Mouse (Mus musculus): ENCODE data around the gene Aldh16a1. TPM values are rescaled to one million over a fixed set of nuclear protein-coding genes. Genes with fewer than 3 reads are reported as not detected.

Gene Aldh16a1
- polyA plus RNA-seq, 1 experiment from 2014 or later = 26.8 TPM

DNA sequence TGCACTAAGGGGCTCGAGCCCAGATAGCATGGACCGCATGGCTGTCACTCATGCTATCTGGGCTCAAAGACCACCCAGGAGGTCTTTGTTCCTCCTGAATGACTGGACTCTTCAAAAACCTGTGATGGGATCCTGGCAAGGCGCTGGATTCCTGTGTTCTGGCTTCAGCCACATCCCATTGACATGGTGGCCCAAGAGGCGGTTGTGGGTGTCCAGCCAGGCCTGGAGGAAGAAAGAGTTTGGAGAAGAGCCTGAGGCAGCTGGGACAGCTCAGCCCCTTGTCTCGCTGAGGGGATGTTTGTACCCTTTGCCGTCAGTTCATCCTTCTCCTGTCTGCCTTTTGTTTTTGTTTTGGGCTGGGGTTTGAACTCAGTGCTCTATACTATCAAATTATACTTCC, 4.8 kb downstream of the Aldh16a1 start:
- H3K4me3 ChIP-seq (ENCODE audit: low read depth, low read length) = no peak overlapping the region
- ATAC-seq (no peak), DNase-seq (no peak)
- H3K27me3 ChIP-seq (ENCODE audit: insufficient read depth, low read length) = no peaks in the 10 kb centered on the region
- H3K27ac ChIP-seq (ENCODE audit: low read depth) = no peak overlapping the region
- H3K4me2 ChIP-seq (ENCODE audit: low read depth, low read length) = no peak overlapping the region
- peaks cover 20% of the 10 kb centered on the region for H3K4me1 ChIP-seq (ENCODE audit: insufficient read depth)
- H3K36me3 ChIP-seq (replicated peaks; ENCODE audit: insufficient read depth, low read length) = peaks cover 20% of the 10 kb centered on the region
- no peak overlapping the region for H3K9ac ChIP-seq (replicated peaks)
- 82% methylated on average over 6 of the region's 6 CpGs for WGBS (ENCODE audit: insufficient replicate concordance)
- no peaks in the 10 kb centered on the region for H3K9me3 ChIP-seq (ENCODE audit: low read length)
- TF ChIP-seq EP300 (IDR thresholded peaks at IDR 0.05; ENCODE audit: low read depth) = no peak
- TF ChIP-seq CTCF (IDR thresholded peaks at IDR 0.05; ENCODE audit: low read depth) = no peak

DNA sequence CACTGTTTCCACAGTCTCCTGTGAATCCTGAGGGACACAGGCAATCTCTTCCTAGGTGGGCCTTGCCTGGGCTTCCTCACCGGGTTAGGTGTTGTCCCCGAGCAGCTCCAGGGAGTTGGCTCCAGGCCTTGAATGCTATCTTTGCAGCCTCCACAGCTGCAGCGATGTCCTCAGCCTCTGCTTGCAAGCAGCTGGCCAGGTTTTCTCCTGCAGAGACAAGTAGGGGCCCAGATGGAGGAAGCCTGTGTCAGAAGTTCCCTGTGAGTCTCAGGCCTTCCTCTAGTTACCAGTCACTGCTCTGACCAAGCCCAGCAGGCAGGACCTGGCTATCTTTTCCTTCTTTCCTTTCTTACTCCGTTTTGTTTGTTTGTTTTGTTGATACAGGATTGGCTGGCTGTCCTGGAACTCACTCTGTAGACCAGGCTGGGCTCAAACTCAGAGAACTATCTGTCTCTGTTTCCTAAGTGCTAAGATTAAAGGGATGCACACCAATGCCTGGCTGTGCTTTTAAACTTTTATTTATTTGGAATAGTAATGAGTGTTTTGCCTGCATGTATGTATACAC, 5.8 kb downstream of the Aldh16a1 start:
- Histone ChIP-seq H3K4me2 (ENCODE audit: low read depth, low read length) (no peak overlapping the region), H3K4me1 (ENCODE audit: insufficient read depth) (peaks cover 18% of the 10 kb centered on the region), H3K27ac (ENCODE audit: low read depth) (peak overlapping the region; percentile 67), H3K4me3 (ENCODE audit: low read depth, low read length) (no peak overlapping the region), H3K27me3 (ENCODE audit: insufficient read depth, low read length) (no peaks in the 10 kb centered on the region), H3K9ac (replicated peaks) (no peak overlapping the region), H3K9me3 (ENCODE audit: low read length) (no peaks in the 10 kb centered on the region), H3K36me3 (replicated peaks; ENCODE audit: insufficient read depth, low read length) (peaks cover 29% of the 10 kb centered on the region)
- no peak for ATAC-seq
- 58% methylated on average over 4 of the region's 4 CpGs for WGBS (ENCODE audit: insufficient replicate concordance)
- DNase-seq = no peak
- TF ChIP-seq EP300 (IDR thresholded peaks at IDR 0.05; ENCODE audit: low read depth) = no peak
- no peak for TF ChIP-seq CTCF (IDR thresholded peaks at IDR 0.05; ENCODE audit: low read depth)

GRCm38 (mm10) chr7:45147899-45148298, 6.5 kb downstream of the Aldh16a1 start:
- Histone ChIP-seq H3K9ac (replicated peaks) (peak overlapping the region; percentile 13; the same call in 1 of the 2 replicates), H3K4me2 (ENCODE audit: low read depth, low read length) (peak overlapping the region; percentile 44), H3K36me3 (replicated peaks; ENCODE audit: insufficient read depth, low read length) (peaks cover 34% of the 10 kb centered on the region), H3K4me1 (ENCODE audit: insufficient read depth) (peaks cover 14% of the 10 kb centered on the region), H3K27me3 (ENCODE audit: insufficient read depth, low read length) (no peaks in the 10 kb centered on the region), H3K4me3 (ENCODE audit: low read depth, low read length) (no peak overlapping the region), H3K27ac (ENCODE audit: low read depth) (peak overlapping the region; percentile 67), H3K9me3 (ENCODE audit: low read length) (no peaks in the 10 kb centered on the region)
- ATAC-seq (peak; percentile 80), DNase-seq (no peak)
- WGBS (ENCODE audit: insufficient replicate concordance) = 69% methylated on average over 11 of the region's 11 CpGs
- TF ChIP-seq EP300 (IDR thresholded peaks at IDR 0.05; ENCODE audit: low read depth) (no peak), CTCF (IDR thresholded peaks at IDR 0.05; ENCODE audit: low read depth) (no peak)

GRCm38 (mm10) chr7:45147267-45147666, 7.1 kb downstream of the Aldh16a1 start:
- ATAC-seq (0 out of 2 replicates have a peak, but pooled peaks have one; percentile 15), DNase-seq (no peak)
- H3K36me3 ChIP-seq (replicated peaks; ENCODE audit: insufficient read depth, low read length) = peaks cover 34% of the 10 kb centered on the region
- no peak for TF ChIP-seq CTCF (IDR thresholded peaks at IDR 0.05; ENCODE audit: low read depth)
- no peak for TF ChIP-seq EP300 (IDR thresholded peaks at IDR 0.05; ENCODE audit: low read depth)
- H3K9ac ChIP-seq (replicated peaks) = peak overlapping the region; percentile 13; the same call in 1 of the 2 replicates
- no peaks in the 10 kb centered on the region for H3K27me3 ChIP-seq (ENCODE audit: insufficient read depth, low read length)
- no peak overlapping the region for H3K4me3 ChIP-seq (ENCODE audit: low read depth, low read length)
- H3K9me3 ChIP-seq (ENCODE audit: low read length) = no peaks in the 10 kb centered on the region
- 86% methylated on average over 11 of the region's 11 CpGs for WGBS (ENCODE audit: insufficient replicate concordance)
- H3K27ac ChIP-seq (ENCODE audit: low read depth) = 0 out of 2 replicates have a peak overlapping the region, but pooled peaks have one; percentile 67
- peaks cover 14% of the 10 kb centered on the region for H3K4me1 ChIP-seq (ENCODE audit: insufficient read depth)
- peak overlapping the region; percentile 44 for H3K4me2 ChIP-seq (ENCODE audit: low read depth, low read length)

DNA sequence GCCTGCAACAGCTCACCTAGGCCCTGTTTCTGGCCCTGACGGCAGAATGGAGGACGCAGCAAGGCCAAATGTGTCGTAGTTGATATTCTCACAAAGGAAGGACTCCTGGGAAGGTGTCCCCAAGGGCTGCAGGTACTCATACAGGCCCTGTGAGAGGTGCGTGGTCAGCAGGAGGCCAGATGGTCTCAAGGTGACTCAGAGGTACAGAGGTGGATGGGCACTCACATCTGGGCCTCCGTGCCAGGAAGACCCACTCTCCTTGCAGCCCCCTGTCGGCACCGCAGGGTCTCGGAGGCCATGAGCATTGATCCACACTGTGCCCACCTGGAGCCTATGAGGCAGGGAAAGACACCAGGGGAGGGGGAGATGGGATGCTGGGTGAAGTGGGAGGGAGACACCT, 8.9 kb downstream of the Aldh16a1 start:
- DNase-seq = no peak
- peaks cover 10% of the 10 kb centered on the region for H3K4me1 ChIP-seq (ENCODE audit: insufficient read depth)
- no peak overlapping the region for H3K4me3 ChIP-seq (ENCODE audit: low read depth, low read length)
- H3K4me2 ChIP-seq (ENCODE audit: low read depth, low read length) = no peak overlapping the region
- no peak overlapping the region for H3K9ac ChIP-seq (replicated peaks)
- no peak overlapping the region for H3K27ac ChIP-seq (ENCODE audit: low read depth)
- no peak for TF ChIP-seq EP300 (IDR thresholded peaks at IDR 0.05; ENCODE audit: low read depth)
- no peak for TF ChIP-seq CTCF (IDR thresholded peaks at IDR 0.05; ENCODE audit: low read depth)
- no peaks in the 10 kb centered on the region for H3K27me3 ChIP-seq (ENCODE audit: insufficient read depth, low read length)
- no peak for ATAC-seq
- 88% methylated on average over 8 of the region's 8 CpGs for WGBS (ENCODE audit: insufficient replicate concordance)
- H3K9me3 ChIP-seq (ENCODE audit: low read length) = no peaks in the 10 kb centered on the region
- peaks cover 42% of the 10 kb centered on the region for H3K36me3 ChIP-seq (replicated peaks; ENCODE audit: insufficient read depth, low read length)

GRCm38 (mm10) chr7:45144368-45145174, 9.8 kb downstream of the Aldh16a1 start:
- Histone ChIP-seq H3K9ac (replicated peaks) (no peak overlapping the region), H3K36me3 (replicated peaks; ENCODE audit: insufficient read depth, low read length) (peaks cover 42% of the 10 kb centered on the region), H3K4me1 (ENCODE audit: insufficient read depth) (peaks cover 10% of the 10 kb centered on the region), H3K4me2 (ENCODE audit: low read depth, low read length) (no peak overlapping the region), H3K9me3 (ENCODE audit: low read length) (no peaks in the 10 kb centered on the region), H3K4me3 (ENCODE audit: low read depth, low read length) (no peak overlapping the region), H3K27me3 (ENCODE audit: insufficient read depth, low read length) (no peaks in the 10 kb centered on the region), H3K27ac (ENCODE audit: low read depth) (no peak overlapping the region)
- ATAC-seq (no peak), DNase-seq (no peak)
- TF ChIP-seq EP300 (IDR thresholded peaks at IDR 0.05; ENCODE audit: low read depth) (no peak), CTCF (IDR thresholded peaks at IDR 0.05; ENCODE audit: low read depth) (no peak)
- WGBS (ENCODE audit: insufficient replicate concordance) = 88% methylated on average over 13 of the region's 13 CpGs
